Comparison of ENCODE assay signal across 15 mouse cellular contexts in the genomic region with DNA sequence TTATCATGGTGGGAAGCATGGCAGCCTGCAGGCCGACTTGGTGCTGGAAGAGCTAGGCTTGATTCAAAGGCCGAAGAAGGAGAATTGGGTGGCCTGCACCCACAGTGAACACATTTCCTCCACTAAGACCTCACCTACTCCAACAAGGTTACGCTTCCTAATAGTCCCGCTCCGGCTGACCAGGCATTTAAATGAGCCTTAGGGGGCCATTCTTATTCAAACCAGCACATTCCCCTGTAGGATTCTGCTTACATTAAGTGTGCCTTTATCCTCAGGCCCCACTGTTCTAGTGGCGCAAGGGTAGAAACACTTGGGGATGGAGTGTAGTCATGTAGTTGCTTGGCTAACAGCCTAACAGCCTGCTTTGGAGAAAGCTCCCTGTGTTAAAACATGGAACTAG.
"Had no signal": no experiment of that assay in that cellular context is flagged by ENCODE, and none has a peak within 500 bp of the region (broad histone marks: within the 10 kb centered on the region; RNA-seq: fewer than 3 reads in every experiment).

No protein-coding gene starts in this region.

- H3K4me2 ChIP-seq: liver, embryonic 13.5 days; midbrain, embryonic 12.5 days; neural tube, embryonic 13.5 days; stomach, embryonic 15.5 days had no signal

- H3K4me1 ChIP-seq: stomach, embryonic 15.5 days had no signal

- H3K4me3 ChIP-seq: liver, embryonic 13.5 days; midbrain, embryonic 12.5 days; myocyte; neural tube, embryonic 13.5 days; stomach, embryonic 15.5 days had no signal

- H3K9ac ChIP-seq: liver, embryonic 13.5 days; midbrain, embryonic 12.5 days; neural tube, embryonic 13.5 days; stomach, embryonic 15.5 days had no signal

- H3K27me3 ChIP-seq: liver, embryonic 13.5 days; midbrain, embryonic 12.5 days; neural tube, embryonic 13.5 days; stomach, embryonic 15.5 days had no signal

- H3K9me3 ChIP-seq: liver, embryonic 13.5 days; midbrain, embryonic 12.5 days; neural tube, embryonic 13.5 days; stomach, embryonic 15.5 days had no signal

- H3K27ac ChIP-seq: liver, embryonic 13.5 days; midbrain, embryonic 12.5 days; neural tube, embryonic 13.5 days; stomach, embryonic 15.5 days had no signal

- ATAC-seq: midbrain, embryonic 16.5 days had no signal

- H3K36me3 ChIP-seq: liver, embryonic 13.5 days; midbrain, embryonic 12.5 days had no signal

- DNase-seq: kidney, postnatal 14 days; kidney, postnatal 4 days; liver, embryonic 13.5 days; lung, adult 2 months; lung, postnatal 14 days; lung, postnatal 4 days; retina, postnatal 1 day; right cerebral cortex, postnatal 25 days; spleen, adult 18-20 months; thymus, postnatal 36 days had no signal
